Mouse (Mus musculus) bone marrow macrophage, adult 2 months (primary cell): ENCODE results near the gene Sp9.

Source experiments
- CTCF ChIP-seq: IDR thresholded peaks from 2 replicates; pipeline ENCODE4 v1.5.1; 2012; ENCODE audit warnings: low read depth, mild to moderate bottlenecking, low read length, moderate library complexity
- POLR2A ChIP-seq: IDR thresholded peaks from 2 replicates; pipeline ENCODE4 v1.6.1; 2012; ENCODE audit warnings: mild to moderate bottlenecking, low read depth, low read length, borderline replicate concordance

DNA sequence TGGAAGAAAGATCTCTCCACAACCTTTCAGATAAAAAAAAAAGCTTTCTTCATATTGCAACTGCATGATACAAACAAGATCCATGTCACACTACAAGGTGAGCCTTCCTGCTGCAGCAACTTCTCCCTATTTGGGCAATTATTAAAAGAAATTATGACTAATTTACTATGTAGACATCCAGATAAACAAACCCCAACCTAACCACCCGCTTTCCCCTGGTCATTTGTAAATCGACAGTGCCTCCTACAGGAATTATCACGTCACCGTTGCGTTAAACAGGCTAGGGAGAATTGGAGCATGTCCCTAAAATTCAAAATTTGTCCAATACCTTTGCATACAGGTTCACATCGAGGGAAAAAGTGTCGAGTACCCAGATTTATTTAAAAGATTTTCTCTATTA, 10.0 kb downstream of the Sp9 start:
- TF ChIP-seq CTCF: no peak
- TF ChIP-seq POLR2A: no peak
